Mouse (Mus musculus) urinary bladder, adult 2 months (tissue): ENCODE results near the gene Capn10. TPM values are rescaled to one million over a fixed set of nuclear protein-coding genes. Genes with fewer than 3 reads are reported as not detected.

Source experiments
- DNase-seq: peaks from one replicate; pipeline ENCODE4 v3.0.0; 2022; ENCODE audit warnings: low spot score
- polyA plus RNA-seq: library from polyadenylated mRNA; depleted of rRNA; stranded (reverse); fragments of >200 nt; gene quantifications from 2 replicates; pipeline ENCODE4 v1.2.3, GENCODE M21; 2012; rRNA removed

The Capn10 gene
- 16.0 and 20.4 TPM in 2 replicates for polyA plus RNA-seq

- peak; percentile 82 for DNase-seq
Observed at GRCm38 (mm10) chr1:92934182-92934827, at the start of gene Capn10. TSS of gene Capn10 (plus strand) at chr1:92934376.

DNA sequence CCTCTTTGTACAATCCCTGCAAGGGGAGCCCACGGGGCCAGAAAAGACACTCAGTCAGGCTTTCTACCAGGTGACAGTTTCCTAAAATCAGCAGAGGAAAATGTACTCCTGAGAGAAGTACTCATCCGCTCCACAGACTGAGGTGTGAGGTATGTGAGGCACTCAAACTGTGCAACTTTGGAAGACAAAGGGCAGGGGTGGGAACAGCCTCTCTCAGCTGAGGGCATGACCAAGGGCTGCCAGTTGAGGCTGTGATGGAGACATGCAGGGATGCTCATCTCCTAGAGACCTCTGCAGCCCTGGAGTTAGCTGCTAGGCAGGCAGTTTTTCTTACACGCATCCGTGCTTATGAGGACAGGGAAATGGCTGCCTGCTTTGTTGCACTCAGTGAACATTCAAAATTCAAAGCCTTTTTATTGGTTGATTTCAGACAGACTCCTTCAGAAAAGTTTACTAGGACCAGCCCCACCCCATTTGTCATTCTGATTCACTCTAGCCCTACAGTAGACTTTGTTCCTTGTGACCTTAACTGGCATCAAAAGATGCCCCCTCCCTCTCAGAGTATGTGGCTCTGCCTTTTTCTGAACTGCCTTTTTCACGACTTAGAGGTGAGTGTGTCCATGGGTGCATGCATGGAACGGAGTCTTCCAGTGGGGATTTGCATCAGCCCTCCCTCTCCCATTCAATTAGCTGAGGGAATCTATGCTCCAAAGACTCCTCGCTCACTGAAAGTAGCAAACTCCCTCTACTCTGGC is 45.1 kb upstream of the Capn10 start:
- DNase-seq: no peak

DNA sequence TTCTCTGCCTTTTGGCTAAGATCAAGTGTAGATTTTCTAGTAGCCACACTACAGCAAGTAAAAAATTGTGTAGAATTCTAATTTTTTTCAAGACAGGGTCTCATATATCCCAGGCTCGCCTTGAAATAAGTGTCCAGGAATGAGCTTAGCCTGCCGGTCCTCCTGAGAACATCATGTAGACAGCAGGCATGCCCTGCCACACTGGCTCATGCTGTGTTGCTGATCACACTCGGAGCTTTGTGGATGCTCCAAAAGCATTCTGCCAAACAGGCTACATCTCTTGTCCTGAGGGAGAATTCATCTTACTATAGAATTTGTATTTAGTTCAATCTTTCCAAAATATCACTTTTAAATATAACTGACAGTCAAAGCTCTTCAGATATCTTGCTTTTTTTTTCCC is 41.4 kb upstream of the Capn10 start:
- no peak for DNase-seq

- no peak for DNase-seq
Observed at GRCm38 (mm10) chr1:92893896-92894295, 40.3 kb upstream of the Capn10 start.

- no peak for DNase-seq
Observed at GRCm38 (mm10) chr1:92895089-92895488, 39.1 kb upstream of the Capn10 start.

GRCm38 (mm10) chr1:92902786-92903185 is 31.4 kb upstream of the Capn10 start, which contains the start of gene Ankmy1:
TSS of gene Ankmy1 (minus strand) at chr1:92902906.
- DNase-seq: no peak

DNA sequence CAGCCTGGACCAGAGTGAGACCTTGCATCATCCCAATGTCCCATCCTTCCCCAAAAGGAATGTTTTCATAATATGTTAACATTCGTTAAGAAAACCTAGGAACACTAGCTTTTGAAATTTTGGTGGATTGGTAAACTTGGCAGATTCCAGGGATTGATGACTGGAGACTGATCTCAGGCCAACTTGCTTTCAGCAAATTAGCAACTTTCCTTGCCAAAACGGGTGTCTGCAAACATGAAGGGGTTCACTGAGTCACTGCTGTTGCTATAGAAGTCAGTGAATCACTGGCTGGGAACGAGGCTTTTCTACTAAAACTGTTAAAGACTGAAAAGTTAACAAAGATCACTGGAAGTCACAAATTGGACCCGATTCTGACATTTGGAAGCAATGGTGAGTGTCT is 30.5 kb upstream of the Capn10 start:
- no peak for DNase-seq

DNA sequence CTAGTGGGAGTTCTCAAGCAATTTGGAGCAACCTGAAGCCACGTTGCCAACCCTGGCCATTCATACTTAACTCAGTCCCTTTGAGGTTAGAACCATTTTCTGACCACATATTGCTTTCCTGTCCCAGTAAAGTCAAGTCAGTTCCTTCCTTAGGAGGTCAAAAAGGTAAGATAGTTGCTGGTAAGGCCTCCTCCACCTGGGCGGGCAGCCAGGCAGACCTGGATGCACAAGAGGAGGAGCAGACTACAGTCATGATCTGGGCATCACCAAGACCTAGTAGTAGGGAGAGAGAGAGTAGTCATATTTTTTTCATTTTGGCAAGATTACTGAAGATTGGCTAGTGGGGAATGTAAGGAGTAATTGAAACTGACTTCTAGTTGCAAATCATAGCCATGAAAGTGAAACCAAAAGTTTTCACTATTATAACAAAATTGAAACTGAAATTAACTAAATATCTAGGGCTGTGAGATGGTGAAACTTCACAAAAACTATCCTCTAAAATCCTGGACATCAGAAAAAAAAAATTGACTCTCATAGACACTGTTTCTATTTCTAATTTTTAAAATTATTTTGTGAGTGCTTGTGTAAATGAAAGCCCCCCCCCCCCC is 28.4 kb upstream of the Capn10 start:
- DNase-seq: peak; percentile 17

DNA sequence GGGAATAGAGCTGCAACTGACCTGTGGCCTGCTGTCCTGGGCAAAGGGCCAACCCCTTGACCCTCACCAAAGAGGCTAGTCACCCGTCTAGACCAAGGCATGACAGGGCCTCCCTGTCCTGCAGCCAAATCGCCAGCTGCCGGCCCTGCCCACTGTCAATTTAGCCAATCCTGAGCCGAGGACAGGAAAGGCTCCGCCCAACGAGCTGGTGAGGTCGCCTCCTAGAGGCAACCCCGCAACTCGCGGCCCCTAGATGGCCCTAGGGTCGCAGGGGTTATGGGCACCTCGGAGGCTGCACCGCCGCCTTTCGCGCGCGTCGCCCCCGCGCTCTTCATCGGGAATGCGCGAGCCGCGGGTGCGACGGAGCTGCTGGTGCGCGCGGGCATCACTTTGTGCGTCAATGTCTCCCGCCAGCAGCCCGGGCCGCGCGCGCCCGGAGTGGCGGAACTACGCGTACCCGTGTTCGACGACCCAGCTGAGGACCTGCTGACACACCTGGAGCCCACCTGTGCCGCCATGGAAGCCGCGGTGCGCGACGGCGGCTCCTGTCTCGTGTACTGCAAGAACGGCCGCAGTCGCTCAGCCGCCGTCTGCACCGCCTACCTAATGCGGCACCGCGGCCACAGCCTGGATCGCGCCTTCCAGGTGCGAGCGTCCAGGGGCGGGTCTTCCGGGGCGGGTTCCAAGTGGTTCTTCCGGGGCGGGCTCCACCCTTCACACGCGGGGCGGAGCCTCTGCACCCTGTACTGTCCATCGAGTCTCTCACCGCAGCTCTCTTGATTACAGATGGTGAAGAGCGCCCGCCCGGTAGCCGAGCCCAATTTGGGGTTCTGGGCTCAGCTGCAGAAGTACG is 27.2 kb upstream of the Capn10 start, which contains the start of gene Dusp28:
TSS of gene Dusp28 (plus strand) at position 203 of the 853 bp plus-strand sequence.
- DNase-seq: peak; percentile 77

GRCm38 (mm10) chr1:92907632-92908360 is 26.4 kb upstream of the Capn10 start:
- no peak for DNase-seq

DNA sequence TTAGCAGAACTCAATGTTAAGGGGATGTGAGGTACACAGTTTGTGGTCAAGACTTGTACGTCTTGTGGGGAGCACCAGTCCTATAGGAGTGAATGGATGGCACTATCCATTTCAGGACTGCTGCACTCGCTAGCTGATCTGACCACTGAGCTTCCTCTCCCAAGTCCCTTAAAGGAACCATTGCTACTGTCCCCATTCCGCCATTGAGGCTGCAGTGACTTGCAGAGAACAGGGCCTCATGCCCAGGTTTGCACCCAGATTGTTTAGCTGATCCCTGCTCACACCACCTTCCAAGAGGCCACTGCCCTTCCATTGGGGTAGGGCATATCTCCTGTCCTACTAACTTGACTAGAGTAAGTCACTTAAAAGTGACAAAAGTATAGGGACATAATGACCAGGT is 25.5 kb upstream of the Capn10 start:
- no peak for DNase-seq

- DNase-seq: no peak
Observed at GRCm38 (mm10) chr1:92909068-92909467, 25.1 kb upstream of the Capn10 start.

DNA sequence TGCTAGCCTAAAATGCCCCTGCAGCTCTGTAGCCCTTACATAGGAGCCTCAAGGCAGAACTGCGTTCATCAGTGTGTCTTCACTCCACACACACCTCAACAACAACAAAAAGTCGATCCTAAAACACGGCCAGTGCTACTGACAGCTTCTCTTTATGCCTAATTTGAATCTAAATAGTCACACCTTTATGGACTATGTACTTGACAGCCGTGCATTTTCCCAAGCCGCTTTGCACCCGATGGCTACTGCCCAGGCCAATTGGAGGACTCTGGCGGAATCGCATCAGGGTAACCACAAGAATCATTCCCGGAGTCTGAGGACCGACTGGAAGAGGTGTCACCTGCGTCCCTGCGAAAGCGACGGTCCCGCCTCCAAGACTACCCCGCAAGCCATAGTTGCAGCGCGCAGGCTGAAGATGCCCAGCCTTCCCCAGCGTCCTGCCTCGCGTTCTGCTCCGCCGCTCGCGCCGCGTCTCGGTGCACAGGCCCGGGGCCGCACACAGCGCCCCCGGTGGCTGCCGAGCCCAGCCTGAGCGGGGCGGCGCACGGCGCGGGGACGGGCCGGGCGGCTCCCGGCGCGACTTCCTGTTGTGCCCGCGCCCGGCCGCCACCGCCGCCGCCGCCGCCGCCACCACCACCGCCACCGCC is 23.8 kb upstream of the Capn10 start, which contains the start of gene Rnpepl1:
TSS of gene Rnpepl1 (plus strand) at position 545 of the 647 bp plus-strand sequence.
- DNase-seq: peak; percentile 69

DNA sequence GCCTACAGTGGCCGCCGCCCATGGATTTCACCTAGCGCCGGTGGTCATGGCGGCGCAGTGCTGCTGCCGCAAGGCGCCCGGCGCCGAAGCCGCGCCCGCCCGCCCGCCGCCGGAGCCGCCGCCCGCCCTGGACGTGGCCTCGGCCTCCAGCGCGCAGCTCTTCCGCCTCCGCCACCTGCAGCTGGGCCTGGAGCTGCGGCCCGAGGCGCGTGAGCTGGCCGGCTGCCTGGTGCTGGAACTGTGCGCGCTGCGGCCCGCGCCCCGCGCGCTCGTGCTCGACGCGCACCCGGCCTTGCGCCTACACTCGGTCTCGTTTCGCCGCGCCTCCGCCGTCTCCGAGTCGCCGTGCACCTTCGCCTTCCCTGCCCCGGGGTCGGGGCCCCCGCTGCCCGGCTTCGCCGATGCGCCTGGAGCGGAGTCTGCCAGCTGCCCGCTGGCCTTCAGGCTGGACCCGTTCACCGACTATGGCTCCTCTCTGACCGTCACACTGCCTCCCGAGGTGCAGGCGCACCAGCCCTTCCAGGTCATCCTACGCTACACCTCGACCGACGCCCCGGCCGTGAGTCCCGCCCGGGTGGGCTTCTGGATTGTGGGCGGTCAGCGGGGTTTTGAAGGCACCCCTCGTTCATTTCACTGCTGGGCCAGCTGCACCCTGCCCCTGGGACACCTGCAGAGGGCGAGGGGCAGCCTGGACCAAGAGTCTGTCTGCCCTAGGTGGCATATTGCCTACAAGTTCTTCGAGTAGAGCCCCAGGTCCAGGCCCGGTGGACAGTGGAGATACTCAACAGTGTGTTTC is 23.1 kb upstream of the Capn10 start:
- DNase-seq: peak; percentile 64

- no peak for DNase-seq
Observed at GRCm38 (mm10) chr1:92911721-92912138, 22.4 kb upstream of the Capn10 start.

DNA sequence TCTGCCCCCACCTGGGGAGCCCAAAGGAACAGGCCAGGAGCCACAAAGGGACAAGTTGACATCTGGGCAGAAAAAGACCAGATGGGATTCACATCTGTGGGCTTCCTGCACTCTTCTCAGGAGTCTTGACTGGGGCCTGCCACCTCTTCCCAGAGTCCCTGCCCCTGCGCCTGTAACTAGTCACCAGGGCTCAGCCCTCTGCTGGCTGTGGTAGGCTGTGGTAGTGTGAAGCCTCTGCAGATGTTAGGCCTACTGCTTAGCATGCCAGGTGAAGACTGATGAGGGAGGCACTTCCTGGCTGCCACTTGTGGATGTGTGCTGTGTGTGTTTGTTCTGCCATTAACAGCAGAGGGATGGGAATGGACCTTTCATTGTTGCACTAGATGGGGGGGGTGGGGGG is 21.9 kb upstream of the Capn10 start:
- DNase-seq: no peak

GRCm38 (mm10) chr1:92914239-92914638 is 19.9 kb upstream of the Capn10 start:
- no peak for DNase-seq

- peak; percentile 16 for DNase-seq
Observed at GRCm38 (mm10) chr1:92914993-92915392, 19.2 kb upstream of the Capn10 start.

GRCm38 (mm10) chr1:92916725-92917124 is 17.5 kb upstream of the Capn10 start:
- DNase-seq: no peak

DNA sequence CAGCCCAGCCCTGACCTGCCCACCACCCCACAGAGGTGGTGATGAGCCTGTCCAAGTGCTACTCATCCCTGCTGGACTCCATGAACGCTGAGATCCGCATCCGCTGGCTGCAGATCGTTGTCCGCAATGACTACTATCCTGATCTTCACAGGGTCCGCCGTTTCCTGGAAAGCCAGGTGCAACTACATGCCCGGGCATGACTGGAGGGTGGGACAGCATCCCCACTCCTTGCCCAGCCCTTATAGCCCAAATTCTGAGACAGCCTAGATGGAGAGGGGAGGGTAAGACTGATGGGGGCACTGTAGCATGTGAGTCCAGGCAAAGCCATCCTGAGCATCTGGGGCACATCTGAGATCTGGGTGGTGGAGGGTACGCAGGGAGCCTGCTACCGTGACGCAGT is 15.0 kb upstream of the Capn10 start:
- no peak for DNase-seq
